Mouse (Mus musculus) B cell, adult 2 months (primary cell): ENCODE data around the gene Prdm13.

Experiments
- DNase-seq, 2 experiments: peaks; one replicate each; pipeline ENCODE4 v3.0.0; 2022

Gene Prdm13

GRCm38 (mm10) chr4:21685595-21686091, at the start of gene Prdm13:
TSS of gene Prdm13 (minus strand) at chr4:21685963.
- DNase-seq, result no peak

DNA sequence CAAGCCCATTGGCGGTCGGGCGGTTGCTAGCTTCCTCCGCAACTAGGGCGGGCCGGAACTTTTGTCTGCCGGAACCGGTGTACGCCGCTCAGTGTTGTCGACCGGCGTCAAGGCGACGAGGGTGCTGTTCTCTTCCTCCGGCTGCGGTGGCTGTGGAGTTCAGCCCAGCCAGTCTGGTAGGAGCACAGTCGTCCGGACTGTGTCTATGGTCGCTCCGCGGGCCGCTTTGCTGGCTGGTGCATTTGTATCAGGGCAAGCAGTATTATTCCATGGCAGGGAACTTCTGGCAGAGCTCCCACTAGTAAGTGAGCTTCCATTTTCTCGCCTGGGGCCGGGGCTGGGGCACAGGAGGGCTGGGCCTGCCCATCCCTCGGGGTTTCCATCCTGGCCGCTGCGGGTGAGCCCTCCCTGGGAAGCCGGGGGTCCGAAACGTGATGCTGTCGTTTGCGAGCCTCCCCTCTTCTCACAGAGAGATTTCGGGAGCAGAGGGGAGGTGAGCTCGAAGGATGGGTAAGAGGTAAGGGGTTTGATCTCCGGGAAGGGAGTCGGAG, 41.9 kb upstream of the Prdm13 start, which contains the start of gene Ccnc:
Gene Ccnc, plus strand, starts transcription at position 87 of the 551 bp plus-strand sequence.
- peak; percentile 90 to 91 for DNase-seq

DNA sequence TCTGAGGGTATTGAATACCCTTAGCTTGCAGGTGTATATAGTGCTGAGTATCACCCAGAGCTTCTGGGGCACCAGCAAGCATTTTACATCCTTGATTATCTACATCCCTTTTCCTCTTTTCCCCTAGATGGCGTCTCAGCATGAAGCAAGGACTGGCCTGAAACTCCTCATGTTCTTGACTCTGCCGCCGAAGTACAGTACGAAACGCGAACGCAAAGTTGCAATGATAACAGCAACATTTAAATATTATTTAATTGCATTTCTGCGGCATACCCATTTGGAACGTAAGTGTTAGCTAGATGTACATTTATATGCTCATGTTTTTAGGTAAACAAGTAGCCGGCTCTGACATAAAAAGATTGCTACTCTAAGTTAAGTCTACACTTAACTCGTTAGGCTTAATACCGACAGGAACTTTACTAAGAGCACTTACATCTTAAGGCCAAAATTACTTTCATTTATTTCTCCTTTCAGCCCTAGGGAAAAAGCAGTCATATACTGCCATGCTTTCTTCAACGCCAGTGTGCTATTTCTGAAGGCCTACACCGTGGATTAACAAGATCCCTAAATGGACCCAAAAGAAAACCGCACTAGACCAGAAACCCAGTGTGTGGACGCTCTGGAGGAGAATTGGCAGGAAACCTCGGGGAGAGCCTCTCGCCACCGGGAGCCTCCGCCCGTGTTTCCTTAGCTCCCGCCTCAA, 41.3 kb upstream of the Prdm13 start:
- DNase-seq, result peak; percentile 35 to 42

GRCm38 (mm10) chr4:21722752-21723334, 37.1 kb upstream of the Prdm13 start:
- no peak for DNase-seq

DNA sequence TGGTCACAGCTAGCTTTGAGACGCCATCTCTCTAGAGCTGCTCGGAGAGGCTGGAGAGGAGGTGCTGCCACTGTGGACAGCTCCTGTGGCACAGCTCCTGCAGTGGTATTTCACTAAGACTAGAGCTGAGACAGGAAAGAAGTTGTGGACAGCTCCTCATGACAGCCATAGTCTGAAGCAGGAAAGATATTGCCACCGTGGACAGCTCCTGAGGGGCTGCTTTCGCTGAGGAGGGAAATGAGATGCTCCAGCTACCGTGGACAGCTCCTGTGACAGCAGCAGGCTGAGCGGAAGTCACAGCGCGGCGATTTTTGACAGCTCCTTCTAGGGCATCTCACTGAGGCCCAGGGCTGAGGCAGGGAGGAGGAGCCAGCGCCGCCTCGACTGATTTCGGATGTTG, 26.4 kb upstream of the Prdm13 start:
- DNase-seq, result peak; percentile 68 to 70

DNA sequence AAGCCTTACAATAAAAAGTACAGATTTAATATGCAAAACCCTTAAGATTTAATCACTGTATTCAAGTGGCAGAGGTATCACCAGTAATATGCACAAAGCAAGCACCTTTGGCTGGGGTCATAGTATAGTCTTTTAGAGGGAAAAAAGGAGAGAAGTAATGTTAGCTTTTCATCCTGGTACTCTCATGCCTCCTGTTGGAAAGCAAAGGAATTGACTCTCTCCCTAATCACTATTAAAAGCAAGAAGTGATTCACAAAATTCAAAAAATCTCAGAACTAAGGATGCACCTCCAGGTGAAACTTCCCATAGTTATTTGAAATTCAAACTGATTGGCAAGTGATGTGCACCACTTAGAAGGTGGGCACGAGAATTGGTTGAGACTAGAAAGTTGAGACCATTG, 19.3 kb upstream of the Prdm13 start:
- DNase-seq, result no peak

DNA sequence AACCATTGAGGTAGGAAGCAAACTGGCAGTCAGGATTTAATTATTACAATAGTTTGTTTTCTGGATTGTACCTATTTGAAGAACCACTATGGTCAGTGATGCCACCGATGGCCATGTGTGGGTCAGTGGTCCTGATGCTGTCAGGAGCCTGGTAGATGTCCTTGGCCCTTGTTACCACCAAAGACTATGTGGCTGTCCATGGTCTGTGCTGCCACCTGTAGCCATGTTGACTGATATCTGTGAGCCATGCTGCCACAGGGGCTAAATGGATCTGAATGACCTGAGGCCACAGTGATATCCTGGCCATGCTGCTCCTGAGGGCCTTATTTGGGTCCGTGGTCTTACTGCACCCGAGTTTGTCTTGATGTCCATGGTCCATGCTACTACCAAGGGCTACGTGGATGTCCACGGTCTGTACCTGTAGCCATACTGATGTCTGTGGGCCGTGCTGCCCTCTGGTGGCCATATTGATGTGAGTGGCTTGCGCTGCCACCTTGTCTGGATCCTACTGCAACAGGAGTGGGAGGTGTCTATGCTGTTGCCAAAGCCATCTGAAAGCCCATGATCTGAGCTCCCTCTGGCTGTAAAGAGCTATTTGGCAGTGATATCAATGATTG, 10.0 kb upstream of the Prdm13 start:
- DNase-seq, result peak; percentile 77 to 79

- no peak for DNase-seq
Measured at GRCm38 (mm10) chr4:21690221-21690620, 4.5 kb upstream of the Prdm13 start.

DNA sequence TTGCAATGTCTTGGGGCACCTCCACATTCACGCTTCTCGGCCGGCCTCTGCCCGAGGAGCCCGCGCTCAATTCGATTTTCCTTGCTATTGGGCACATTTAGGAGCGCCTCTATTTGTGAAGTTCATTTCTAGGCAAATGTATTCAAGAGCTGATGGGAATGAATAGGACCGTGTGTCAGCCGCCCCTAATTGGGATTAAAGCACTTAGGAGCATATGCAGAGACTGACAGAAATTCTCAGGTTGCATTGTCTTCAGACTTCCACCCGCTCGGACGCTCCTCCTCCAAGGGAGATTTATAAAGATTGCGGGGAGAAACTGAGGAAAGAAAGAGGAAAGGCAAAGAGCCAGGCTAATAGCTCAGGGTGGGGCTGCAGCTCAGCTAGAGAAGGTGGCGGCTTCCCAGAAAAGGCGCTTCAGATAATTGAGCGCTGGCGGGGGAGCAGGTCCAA, 3.8 kb upstream of the Prdm13 start:
- no peak for DNase-seq

- DNase-seq, result peak in 1 of 2 experiments; percentile 35
Measured at GRCm38 (mm10) chr4:21688703-21689200, 3.0 kb upstream of the Prdm13 start.

DNA sequence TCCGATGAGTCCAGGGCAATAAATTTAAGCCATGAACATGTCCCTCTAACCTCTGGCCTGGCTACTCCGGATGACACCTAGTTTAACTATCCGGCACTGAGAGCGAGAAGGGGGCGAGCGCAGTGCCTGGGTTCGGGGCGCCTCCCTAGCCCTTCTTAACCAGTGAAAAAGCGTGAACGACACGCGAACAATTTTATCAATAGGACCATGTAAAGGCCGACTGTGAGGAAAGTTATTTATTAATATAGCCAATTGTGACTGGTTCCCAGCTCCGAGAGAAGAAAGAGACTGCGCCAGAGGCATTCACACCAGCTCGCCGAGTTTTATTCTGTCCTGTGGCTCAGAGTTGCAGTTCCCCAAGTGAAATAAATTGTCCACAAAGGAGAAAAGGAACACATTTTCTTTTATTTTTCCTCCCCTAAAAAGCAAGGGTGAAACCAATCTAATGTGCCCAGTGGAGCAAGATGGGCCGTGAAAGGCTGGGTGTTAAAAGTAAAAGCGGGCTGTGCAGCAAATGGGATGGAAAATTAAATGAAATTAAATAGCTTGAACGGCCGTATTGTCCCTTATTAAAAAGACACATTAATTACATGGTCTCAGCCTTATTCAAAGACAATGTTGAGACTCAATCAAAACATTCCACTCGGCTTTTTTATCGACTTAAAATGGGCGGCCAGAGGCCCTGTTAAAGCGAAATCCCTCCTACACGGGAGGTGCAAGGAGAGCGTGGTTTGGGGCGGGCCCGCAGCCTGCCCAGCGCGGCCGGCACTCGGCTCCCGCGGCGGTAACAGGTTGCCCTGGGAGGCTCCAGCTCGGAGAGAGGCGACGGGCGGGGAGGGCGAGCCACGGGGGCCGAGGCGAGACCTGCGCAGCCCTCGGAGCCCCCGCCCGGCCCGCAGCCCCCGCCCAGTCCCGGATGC, 2.3 kb upstream of the Prdm13 start:
- peak in 1 of 2 experiments; percentile 29 for DNase-seq

DNA sequence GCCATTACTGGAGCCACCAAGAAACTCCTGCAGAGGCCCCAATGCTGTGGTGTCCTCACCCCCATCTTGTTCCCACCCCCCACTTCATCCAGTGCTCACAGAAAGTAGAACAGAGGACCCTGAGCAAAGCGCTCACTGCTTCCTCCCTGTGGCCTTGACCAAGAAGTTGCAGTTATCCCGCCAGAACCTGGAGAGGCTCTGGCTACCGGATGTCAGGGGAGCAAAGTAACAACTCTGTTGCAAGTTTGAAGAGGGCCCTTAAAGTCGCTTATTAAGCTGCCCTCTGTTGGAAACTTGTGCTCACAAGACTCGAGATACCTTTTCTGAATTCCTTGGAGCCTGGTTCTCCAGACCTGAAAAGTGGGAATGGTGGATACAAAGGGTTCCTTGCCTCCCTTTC, 1.2 kb upstream of the Prdm13 start:
- DNase-seq, result no peak

DNA sequence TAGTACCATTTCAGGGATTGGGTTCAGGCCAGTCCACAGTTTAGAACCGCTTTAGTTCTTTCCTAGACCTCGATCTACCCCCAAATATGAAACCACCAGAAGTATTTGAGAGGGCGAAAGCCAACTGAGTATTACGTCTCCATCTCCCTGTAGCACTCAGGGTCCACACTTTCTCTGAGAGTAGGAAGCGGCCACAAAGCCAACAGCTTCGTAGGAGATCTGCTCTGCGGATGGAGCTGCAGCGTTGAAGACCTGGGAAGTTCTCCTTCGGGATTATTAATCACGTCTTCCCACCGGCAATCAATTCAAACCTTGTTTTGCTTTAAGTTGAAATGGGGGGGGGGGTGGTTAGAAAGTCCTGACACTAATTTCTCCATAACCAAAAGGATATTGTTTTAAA, 653 bp upstream of the Prdm13 start:
- DNase-seq, result no peak

DNA sequence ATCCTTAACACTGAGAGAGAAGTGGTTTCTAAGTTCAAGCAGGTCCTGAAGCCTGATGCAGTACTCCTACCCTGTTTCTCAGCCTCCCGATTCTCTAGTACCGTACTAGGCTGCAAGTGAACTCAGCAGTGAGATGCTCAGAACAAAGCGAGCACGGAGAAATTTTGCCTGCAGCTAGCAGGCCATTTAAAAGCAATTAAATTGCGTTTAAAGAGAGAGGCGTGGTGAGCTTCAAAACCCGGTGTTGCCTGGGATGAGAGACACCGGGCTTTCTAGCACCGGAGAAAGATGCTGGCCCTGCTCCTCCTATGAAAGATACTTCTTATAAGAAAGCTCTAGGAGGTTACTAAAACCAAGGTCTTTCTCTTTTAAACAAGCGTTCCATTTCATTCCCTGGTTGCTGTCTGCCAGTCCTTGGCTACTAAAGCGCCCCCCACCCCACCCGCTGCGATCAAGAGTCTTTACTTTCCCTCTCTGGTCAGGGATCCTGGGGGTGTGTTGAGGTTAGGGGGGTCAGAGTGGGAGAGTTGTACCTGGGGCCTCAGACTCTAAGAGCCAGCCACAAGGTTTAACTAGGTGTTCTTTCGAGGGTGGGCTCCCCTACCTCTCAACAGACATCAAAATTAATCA, 1.3 kb downstream of the Prdm13 start:
- DNase-seq, result no peak

GRCm38 (mm10) chr4:21682421-21683150, 3.2 kb downstream of the Prdm13 start:
- DNase-seq, result no peak

- DNase-seq, result no peak
Measured at GRCm38 (mm10) chr4:21680971-21681370, 4.8 kb downstream of the Prdm13 start.

DNA sequence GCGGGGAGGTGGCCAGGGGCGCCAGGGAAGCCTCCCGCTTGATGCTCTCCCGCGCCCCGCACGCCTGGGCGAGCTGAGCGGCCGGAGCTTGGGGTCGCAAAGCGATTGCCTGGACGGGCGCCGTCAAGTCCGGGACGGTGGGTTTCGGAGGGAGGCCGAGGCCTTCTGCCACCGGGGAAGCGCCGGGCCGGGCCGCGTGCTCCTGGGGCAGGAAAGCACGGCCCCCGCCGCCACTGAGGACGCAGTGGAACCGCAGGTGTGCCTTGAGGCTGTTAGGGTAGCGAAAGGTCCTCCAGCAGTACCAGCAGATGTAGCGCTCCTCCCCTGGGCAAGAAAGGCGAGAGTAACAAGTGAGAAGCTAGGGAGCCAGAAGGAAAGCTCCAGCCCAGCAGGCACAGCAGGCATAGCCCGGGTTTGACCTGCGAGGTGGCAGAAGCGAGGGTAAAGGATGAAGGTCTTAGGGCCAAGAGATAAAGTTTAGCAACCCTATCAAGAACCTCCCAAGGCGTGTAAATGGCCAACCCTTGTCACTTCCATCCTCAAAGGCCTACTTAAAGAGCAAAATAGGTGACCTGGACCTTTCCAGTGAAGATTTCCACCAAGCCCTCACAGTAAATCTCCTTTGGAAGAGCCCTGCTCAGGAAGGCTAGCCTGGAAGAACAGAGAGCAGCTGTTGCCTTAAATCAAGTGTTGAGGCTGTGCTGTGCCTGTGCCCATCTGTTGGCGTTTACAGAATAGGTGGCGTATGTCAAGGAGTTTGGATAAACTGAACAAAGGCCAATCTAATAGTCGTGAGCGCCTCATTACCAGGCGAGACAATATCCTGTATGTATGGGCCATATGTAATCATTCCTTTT, 5.9 kb downstream of the Prdm13 start:
- DNase-seq, result peak in 1 of 2 experiments; percentile 16

- peak; percentile 35 to 42 for DNase-seq
Measured at GRCm38 (mm10) chr4:21678975-21679623, 6.7 kb downstream of the Prdm13 start.
